Mouse (Mus musculus) spleen, adult 12 weeks (tissue): ENCODE measurements around the gene Ube2k.
"Not testable (repeated sequence)": the region's sequence is repeated elsewhere in the genome, so short reads cannot be mapped to it uniquely, and the experiment has no call there.

Source experiments
- DNase-seq: peaks from one replicate; pipeline ENCODE4 v3.0.0; 2022; ENCODE audit warnings: low spot score

Ube2k gene

GRCm38 (mm10) chr5:65536751-65537419 is at the start of gene Ube2k, which contains the start of gene Smim14:
Ube2k (plus strand) TSS chr5:65537233.
Smim14 (minus strand) TSS chr5:65537184.
- DNase-seq = peak; percentile 95

- DNase-seq = no peak
These were observed 49.7 kb upstream of the Ube2k start for GRCm38 (mm10) chr5:65487381-65487780.

- DNase-seq = no peak
These were observed 48.3 kb upstream of the Ube2k start for GRCm38 (mm10) chr5:65488725-65489124.

GRCm38 (mm10) chr5:65489830-65490229 is 47.2 kb upstream of the Ube2k start:
- DNase-seq = no peak

GRCm38 (mm10) chr5:65491767-65492715 is 45.0 kb upstream of the Ube2k start:
- peak; percentile 69 for DNase-seq

GRCm38 (mm10) chr5:65492716-65493531 is 44.1 kb upstream of the Ube2k start, which contains the start of gene Gm43552:
Gm43552 (minus strand) TSS chr5:65492833.
- DNase-seq = peak; percentile 89

GRCm38 (mm10) chr5:65500231-65500630 is 36.8 kb upstream of the Ube2k start:
- no peak for DNase-seq

- no peak for DNase-seq
These were observed 35.6 kb upstream of the Ube2k start for GRCm38 (mm10) chr5:65501407-65501806.

- DNase-seq = no peak
These were observed 31.2 kb upstream of the Ube2k start for GRCm38 (mm10) chr5:65505786-65506185.

GRCm38 (mm10) chr5:65508395-65508794 is 28.6 kb upstream of the Ube2k start:
- DNase-seq = no peak

- no peak for DNase-seq
These were observed 23.5 kb upstream of the Ube2k start for GRCm38 (mm10) chr5:65513506-65513905.

GRCm38 (mm10) chr5:65514635-65515278 is 22.3 kb upstream of the Ube2k start:
- peak; percentile 11 for DNase-seq

GRCm38 (mm10) chr5:65521803-65522202 is 15.2 kb upstream of the Ube2k start:
- DNase-seq = no peak

GRCm38 (mm10) chr5:65524831-65525230 is 12.2 kb upstream of the Ube2k start:
- DNase-seq = no peak

- DNase-seq = no peak
These were observed 11.2 kb upstream of the Ube2k start for GRCm38 (mm10) chr5:65525674-65526443.

GRCm38 (mm10) chr5:65531283-65531682 is 5.8 kb upstream of the Ube2k start:
- DNase-seq = no peak

GRCm38 (mm10) chr5:65534496-65534895 is 2.5 kb upstream of the Ube2k start:
- no peak for DNase-seq

- peak; percentile 38 for DNase-seq
These were observed 1.5 kb upstream of the Ube2k start for GRCm38 (mm10) chr5:65535457-65536067.

- not testable (repeated sequence) for DNase-seq
These were observed 966 bp upstream of the Ube2k start for GRCm38 (mm10) chr5:65536068-65536465.

- DNase-seq = no peak
These were observed 513 bp downstream of the Ube2k start for GRCm38 (mm10) chr5:65537420-65538071.
